Mouse (Mus musculus) mouse embryonic stem cell (cell line): ENCODE data around the gene Azin2.

Experiments used
- in situ Hi-C, 2 experiments: fragments of 300-500 bp; cut with MboI; formaldehyde crosslinking; loops; 1 replicate in 1 of 2; 3 replicates in 1 of 2; pipeline ENCODE4 v1.14.3; 2019 to 2020; ENCODE audit warnings: low sequenced_read_pairs in 2 of 2, low pct_unique_long_range_greater_than_20kb in 1 of 2, mixed read lengths in 1 of 2; ENCODE audit not compliant: unreplicated experiment in 1 of 2

Gene Azin2

DNA sequence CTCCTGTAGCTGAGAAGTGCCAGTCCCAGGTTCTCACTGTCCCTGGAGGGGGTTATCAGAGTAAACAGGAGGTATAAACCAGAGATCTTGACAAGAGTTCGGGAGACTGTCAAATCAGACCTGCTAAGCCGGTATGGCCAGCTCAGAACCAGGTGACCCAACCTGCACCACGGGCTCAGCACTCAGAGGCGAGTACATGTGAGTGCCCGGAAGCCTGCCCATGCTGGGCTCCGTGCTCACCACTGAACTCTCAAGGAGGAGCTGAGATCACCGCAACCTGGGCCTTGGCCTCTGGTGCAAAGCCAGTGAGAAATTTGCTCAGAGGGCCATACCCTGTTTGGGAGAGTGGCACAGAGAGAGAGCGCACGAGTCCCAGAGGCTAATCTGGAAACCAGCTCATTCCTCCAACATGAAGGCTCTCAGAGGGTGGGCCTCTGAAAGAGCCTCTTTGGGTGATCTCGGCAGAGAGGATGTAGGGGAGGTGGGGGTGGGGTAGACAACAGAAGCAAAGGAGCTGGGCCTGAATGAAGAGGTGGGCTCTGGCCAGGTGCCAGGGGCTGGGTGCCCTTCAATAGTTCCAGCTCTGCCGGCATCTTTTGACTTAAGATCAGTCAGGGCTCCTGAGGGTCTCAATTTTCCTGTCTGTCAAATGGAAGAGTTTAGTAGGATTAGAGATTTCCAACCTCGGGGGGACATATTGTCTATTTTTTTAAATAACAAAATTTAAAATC lies 54.8 kb downstream of the Azin2 start:
- in situ Hi-C loops, result no loop called here

DNA sequence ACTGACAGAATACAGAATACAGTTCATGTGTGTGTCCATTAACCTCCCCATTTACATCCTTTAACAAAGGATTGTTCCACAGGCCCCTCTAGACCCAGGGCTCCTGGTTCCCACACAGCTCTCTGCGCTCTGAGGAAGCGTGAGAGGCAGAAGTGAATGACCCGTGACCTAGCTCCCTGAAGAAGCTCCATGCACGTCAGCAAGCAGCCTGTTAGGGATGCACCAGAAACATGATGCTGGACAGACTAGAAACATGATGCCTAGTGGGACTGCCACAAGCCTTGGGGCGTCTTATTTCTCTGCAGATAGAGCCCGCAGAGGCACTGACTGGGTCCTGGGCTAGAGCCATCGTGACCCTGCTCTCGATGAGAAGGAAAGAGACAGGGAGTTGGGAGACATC lies 55.5 kb downstream of the Azin2 start:
- in situ Hi-C loops, result no loop called here

DNA sequence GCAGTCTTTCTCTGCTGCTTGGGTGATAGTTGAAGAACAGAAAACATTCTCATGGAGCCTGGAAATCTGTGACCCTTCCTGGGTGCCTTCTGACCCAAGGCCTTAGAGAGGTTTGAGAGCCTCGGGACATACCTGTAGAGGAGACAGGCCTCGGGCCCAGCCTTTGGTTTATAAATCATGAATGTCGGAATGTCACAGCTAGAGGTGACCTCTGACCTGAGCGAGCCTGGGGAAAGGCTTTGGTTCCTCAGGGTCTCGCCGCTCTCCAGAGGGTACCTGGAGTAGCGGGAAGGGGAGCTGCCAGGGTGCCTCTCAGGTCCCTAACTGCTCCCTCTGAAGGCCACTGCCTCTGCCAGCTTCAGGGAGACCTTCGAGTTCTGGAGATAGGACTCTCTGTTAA lies 57.0 kb downstream of the Azin2 start:
- in situ Hi-C loops, result no loop called here

DNA sequence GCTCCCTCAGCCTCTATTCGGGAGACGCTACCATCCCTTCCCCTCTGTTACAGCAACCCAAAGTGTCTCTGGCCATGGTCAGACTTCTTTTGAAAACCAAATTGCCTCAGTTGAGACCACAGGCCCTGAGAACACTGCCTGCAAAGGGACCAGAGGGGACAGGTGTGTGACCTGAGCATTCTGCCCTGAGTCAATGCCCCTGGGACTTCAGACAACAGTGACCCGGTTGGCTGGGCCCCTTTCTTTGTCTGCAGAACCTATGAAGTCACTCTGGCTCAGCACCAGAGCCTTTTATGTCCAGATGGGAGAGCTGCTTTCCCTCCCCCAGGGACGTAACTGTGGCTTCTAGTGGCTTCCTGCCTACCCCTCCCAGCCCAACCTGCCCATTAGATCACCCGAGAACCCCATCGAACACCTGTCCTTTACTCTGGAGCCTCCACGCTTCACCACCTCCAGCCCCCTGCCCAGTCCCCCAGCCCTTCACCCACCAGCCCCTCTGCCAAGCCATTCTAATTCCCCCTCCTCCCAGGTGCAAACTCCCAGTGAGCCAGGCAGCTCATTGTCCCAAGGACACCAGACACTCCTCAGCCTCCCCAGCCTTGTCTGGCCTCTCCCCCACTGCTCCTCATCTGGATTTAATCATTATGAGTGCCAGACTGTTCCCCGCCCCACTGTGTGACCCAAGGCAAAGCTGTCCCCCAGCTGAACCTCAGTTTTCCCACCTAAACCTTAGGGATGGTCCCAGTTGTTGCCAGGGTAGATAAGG lies 58.0 kb downstream of the Azin2 start:
- in situ Hi-C loops, result no loop called here

DNA sequence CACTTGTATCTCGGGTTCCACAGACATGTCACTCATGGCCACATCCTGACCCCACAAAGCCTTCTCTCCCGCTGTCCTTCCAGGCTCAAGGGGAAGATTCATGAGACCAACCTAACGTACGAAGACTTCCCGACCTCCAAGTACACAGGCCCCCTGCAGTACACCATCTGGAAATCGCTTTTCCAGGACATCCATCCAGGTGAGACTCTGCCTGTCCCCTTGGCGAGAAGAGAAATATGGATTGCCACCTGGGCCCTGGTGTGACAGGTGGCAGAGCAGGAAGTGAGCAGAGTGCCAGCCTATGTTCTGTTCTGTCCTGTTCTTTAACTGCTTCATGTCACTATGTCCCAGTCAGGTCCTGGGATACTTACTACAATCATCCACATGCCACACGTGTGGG lies 59.9 kb downstream of the Azin2 start:
- in situ Hi-C loops, result no loop called here

DNA sequence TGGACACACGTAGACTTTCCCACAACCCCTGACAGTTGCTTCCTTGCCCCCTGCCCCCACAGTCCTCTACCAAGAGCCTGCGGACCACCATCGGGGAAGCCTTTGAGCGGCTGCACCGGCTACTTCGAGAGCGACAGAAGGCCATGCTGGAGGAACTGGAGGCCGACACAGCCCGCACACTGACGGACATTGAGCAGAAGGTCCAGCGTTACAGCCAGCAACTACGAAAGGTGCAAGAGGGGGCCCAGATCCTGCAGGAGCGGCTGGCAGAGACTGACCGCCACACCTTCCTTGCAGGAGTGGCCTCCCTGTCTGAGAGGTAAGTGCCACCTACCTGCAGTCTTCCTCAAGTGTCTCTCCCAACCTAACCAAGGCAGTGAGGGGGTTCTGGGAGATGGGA lies 61.8 kb downstream of the Azin2 start:
- in situ Hi-C loops, result no loop called here

DNA sequence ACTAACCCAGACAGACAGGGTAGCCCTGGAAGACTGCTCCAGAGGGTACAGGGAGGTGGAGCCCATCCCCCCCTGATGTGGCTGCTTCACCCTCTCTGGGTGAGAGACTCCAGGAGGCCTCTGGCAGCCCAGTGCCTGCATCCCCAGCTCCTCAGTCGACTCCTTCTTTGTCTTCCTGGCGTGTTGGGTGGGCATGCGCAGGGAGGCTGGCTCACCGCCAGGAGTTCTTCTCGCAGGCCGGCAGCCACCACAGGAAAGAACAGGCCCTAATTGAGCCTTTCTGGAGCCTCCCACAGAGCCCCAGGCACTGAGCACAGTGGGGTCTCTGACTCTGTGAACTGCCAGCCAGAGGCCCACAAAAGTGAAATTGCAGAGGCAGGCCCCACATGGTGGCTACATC lies 62.9 kb downstream of the Azin2 start:
- in situ Hi-C loops, result no loop called here

DNA sequence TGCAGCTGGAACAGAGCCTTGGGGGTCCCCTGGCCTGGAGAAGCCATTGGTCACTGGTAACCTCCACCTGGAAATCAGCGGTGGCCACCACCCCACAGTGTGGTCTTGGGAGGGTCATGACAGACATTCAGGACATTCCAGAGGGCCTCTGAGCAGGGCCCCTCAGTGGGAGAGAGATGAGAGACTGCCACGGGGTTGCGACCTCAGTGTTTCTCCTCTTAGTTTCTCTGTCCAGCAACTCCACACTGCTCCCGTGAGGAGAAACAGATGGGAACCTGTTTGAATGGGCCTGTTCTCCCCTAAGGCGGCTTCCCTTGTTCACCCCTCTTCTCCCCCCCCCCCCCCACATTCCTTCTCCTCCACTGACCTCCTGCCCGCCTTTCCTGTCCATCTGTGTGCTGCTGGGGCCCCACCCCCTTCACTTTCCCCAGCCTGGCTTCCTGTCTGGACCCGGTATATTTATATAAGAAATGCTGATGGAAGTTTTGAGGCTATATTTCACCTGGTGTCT lies 64.3 kb downstream of the Azin2 start:
- in situ Hi-C loops, result no loop called here

DNA sequence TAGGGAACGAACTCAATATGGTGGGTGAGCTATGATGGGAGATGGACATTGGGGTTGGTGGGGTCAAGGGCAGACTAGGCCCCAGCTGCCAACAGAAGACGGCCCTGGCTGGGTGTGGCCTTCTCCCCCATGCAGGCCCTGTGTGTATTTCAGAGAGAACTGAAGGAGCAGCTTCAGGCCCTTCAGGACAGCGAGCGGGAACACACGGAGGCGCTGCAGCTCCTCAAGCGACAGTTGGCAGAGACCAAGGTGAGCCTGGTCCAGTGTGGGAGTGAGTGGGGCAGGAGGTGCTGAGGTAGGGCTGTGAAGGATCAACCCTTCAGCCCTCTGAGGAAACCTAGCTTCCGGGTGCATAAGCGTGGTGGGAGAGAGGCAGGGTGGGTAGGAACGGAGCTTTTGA lies 65.6 kb downstream of the Azin2 start:
- in situ Hi-C loops, result no loop called here

DNA sequence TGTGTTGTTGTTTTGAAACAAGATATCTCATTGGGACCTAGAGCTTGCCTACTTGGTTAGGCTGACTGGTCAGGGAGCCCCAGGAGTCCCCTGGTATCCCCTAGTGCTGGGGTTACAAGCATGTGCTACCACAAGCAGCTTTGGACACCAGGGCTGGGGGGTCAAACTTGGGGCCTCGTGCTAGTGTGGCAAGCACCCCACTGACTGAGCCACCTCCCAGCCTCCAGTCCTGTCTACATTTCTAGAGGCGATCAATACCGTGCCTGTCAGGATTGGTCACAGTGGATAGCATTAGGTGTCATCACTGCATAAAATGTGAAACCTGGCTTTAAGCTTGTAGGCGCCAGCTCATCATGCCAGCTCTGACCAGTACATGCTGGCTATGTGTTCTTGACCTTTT lies 66.4 kb downstream of the Azin2 start:
- in situ Hi-C loops, result no loop called here

DNA sequence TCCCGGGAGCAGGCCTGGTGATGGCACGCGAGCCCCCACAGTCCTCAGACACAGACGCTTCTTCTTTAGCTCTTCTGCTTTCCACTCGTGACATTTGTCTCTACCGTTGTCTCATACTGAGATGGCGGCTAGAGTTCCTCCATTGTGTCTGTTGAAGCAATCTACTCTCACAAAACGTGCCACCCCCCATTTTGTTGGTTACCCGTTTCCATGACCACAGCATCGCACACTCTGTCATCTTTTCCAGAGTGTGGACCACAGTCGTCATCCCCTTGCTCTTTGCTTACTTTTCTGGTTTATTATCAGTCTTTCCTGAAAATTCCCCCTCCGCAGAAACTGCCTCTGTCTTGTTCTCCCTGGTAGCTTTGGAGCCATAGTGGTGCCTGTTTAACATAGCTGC lies 68.1 kb downstream of the Azin2 start:
- in situ Hi-C loops, result no loop called here

DNA sequence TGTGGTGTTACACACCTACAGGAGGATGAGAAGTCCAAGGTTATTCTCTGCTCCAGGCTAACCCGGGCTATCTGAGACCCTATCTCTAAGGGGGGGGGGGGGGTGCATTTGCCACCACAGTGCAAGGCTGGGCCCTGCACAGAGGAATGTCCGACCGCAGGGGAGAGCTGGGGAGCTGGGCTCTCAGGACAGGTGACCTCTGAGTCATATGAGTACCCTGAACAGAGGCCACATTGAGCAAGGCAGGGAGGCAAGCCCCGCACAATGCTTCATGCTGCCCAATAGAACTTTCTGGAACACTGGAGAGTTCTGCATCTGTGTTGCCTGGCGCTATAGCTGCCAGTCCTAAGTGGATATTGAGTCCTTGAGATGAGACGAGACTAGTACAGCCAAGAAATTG lies 70.1 kb downstream of the Azin2 start:
- in situ Hi-C loops, result no loop called here

DNA sequence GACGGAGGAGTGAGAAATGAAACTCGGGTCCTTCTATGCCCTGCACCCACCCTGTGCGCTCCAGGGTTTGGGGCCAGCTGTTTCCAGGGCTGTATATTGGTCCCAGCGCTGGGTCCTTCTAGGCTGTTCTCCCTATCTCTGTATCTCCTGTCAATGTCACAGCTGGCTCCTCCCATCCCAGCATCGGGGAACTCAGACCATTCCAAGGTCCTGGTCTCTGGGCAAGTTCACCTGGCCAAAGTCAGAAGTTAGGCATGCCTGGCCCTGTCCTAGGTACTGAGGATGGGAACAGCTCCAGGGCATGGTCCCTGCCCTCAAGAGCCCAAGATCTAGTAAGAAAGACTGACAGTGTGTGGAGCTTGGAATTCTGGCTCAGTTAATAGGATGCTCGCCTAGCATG lies 70.5 kb downstream of the Azin2 start:
- in situ Hi-C loops, result no loop called here

DNA sequence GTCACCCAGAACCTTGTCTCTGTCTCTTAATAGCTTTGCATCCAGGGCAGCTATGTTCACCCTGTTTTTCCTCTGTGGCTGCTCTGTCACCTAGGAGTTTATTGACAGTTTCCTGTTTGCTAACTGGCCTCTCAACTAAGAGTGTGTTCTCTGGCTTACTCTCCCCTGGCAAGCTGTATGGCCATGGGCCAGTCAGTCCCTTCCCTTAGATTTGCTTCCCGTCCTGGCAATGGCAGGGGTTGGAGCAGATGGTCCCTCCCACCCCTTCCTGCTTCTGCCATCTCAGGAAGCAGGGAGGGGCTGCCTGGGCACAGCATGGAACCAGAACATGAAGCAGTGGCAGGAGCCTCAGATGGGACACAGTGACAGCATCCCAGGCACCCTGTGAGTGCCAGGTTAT lies 71.1 kb downstream of the Azin2 start:
- in situ Hi-C loops, result no loop called here

DNA sequence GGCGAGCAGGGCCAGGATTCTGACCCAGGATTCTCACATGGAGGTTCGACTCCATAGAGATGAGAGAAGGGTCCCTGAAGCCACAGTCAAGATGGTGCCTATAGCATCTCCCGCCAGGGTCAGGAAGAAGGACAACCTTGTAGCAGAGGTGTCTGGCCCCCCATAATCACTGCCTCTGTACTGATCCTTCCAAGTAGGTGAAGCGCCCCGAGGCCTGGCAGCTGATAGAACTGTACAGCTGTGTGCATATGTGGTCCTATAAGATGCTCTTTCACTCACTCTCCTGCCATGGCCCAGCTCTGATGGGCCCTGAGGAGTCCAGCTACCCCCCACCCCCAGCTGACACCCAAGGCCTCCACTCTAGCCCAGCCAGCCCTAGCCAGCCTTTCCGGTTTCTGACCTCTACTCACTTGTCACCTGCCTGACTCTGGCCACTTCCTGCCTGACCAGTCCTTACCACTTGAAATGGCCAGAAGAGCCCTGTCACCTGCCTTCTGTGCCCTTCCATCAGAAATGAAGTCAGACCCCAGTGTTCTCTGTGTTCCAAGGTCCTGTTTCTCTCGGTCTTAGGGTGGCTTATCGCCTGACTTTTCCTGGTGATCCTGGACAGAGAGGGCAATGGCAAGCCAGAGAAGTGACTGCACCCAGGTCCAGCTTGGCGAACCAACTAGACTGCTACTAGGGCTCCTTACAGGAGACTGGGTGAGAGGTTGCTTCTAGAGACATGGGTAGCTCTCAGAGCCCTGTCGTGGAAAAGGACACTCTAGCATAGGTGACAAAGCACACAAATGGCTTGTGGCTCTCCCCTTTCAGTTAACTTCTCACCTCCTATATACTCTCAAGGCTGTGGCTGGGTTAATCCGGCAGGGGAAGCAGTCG lies 72.3 kb downstream of the Azin2 start:
- in situ Hi-C loops, result no loop called here

DNA sequence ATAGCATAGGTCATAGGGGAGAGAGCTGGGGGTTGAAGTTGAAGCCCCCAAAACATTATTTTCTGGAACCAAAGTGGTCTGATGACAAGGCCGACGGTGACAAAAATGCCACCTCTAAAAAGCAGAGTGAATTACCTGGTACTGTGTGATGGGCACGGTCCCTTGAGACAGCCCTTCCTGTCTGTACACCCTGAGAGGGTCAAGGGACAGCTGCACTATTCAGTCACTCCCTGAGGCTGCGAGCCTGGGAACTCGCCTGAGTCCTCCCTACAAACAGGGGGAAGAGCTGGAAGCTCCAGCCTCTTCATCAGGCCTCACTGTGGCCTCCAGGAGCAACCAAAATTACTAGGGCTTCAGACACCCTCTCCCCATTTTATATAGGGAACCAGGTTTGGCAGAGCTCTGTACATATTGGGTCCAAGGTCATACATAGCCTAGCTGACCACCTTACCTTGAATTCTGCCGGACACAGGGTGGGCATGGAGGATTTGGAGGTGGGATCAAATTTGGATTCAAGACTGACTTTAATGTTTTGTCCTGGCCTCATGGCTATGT lies 73.7 kb downstream of the Azin2 start:
- in situ Hi-C loops, result no loop called here

DNA sequence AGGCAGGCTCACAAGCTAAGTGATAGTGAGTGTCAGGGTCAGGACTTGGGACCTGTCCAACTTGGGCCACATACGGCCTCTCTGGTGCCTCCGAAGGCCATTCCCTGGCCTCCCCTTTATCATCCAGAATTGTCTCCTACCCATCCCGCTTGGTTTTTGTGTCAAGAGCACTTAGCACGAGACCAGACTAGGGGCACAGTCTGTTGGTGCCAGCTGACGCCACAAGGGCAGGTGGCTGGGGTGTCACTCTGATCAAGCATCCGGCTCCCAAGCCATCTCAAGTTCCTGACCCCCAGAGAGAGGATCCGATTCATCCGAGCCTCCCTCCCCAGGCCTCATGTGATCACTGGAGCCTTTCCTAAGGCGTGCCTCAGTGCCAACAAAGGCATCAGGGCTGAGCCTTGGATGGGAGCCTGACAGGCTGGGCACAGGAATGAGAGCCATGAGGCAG lies 74.6 kb downstream of the Azin2 start:
- in situ Hi-C loops, result no loop called here

DNA sequence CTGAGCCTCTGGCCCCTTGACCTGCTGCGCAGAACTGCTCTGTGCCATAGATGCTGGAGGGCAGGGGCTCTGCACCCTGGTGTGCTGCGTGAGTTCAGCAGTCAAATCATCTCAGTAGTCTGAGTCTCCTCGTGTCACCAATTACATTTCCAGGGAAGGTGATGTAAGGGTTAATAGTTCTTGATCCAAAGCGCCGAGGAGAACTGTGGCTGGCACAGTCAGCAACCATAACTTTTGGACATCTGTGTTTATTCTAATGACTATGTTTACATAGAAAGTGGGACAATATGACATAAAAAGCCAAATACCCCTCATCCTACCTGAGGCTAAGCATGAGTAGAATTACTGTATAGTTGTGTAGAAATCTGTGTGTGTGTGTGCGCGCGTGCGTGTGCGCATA lies 75.2 kb downstream of the Azin2 start:
- in situ Hi-C loops, result no loop called here

DNA sequence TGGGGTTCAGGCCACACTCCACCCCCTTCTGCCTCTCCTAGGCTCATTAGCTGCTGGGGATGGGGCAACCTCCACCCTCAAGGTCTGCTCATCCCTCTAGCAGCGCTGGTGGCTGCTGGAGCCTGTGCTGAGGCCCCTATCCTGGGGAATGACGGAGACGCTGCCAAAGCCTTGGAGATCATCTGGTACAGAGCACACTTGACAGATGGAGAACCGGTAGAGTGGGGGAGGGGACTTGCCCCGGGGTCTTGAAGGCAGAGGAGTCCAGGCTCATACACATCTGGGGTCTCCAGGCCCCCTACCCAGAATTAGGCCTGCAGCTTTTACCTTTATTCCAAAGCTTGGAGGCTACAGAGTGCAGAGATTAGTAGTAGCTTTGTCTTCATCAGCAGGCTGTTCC lies 75.7 kb downstream of the Azin2 start:
- in situ Hi-C loops, result no loop called here
